Mouse (Mus musculus) brain, embryonic 14.5 days (tissue): Measurements from ENCODE around the gene Podxl. TPM values are rescaled to one million over a fixed set of nuclear protein-coding genes. Genes with fewer than 3 reads are reported as not detected.
"Not testable (repeated sequence)": the region's sequence is repeated elsewhere in the genome, so short reads cannot be mapped to it uniquely, and the experiment has no call there.

Experiments
- DNase-seq: peaks from one replicate; pipeline ENCODE4 v3.0.0-alpha.2; 2011; ENCODE audit warnings: low read depth
- CTCF ChIP-seq: fragments of 200-500 bp; IDR thresholded peaks from 2 replicates; pipeline ENCODE4 v1.5.1; 2012; ENCODE audit warnings: inconsistent platforms, mild to moderate bottlenecking, moderate library complexity, borderline replicate concordance; ENCODE audit not compliant: insufficient read depth, insufficient read length; ENCODE audit errors: extremely low read depth
- POLR2A ChIP-seq: fragments of 200-500 bp; IDR thresholded peaks from 2 replicates; pipeline ENCODE4 v1.6.1; 2012; ENCODE audit warnings: mild to moderate bottlenecking, inconsistent platforms, borderline replicate concordance; ENCODE audit not compliant: poor library complexity, insufficient read depth, insufficient read length, severe bottlenecking; ENCODE audit errors: extremely low read depth
- polyA plus RNA-seq: library from polyadenylated mRNA; depleted of rRNA; stranded (reverse); fragments of >200 nt; gene quantifications from 2 replicates; pipeline ENCODE4 v1.2.3, GENCODE M21; 2012

Gene Podxl
- polyA plus RNA-seq, 1 experiment, result 24.5 TPM

DNA sequence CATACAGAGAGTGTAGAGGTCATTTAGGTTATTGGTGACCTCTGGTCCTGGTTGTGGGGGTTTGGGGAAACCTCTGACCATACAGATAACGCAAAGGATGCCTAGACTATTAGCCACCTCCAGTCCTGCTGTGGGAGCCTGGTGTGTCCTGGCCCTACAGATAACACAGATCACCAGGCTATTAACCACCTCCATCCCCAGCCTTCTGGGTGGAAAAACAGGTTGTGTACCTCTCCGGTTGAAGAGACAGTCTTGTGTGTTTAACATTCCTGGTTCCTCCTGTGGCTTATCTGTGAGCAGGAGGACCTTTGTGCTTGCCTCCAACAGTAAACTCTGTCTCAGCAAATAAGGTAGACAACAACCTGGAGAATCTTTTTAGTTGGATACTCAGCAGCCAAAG lies 27.0 kb upstream of the Podxl start:
- DNase-seq, result no peak
- TF ChIP-seq CTCF (no peak), POLR2A (no peak)

- DNase-seq, result no peak
- no peak for TF ChIP-seq POLR2A
- TF ChIP-seq CTCF, result no peak
These were observed 25.5 kb upstream of the Podxl start for GRCm38 (mm10) chr6:31589268-31589667.

DNA sequence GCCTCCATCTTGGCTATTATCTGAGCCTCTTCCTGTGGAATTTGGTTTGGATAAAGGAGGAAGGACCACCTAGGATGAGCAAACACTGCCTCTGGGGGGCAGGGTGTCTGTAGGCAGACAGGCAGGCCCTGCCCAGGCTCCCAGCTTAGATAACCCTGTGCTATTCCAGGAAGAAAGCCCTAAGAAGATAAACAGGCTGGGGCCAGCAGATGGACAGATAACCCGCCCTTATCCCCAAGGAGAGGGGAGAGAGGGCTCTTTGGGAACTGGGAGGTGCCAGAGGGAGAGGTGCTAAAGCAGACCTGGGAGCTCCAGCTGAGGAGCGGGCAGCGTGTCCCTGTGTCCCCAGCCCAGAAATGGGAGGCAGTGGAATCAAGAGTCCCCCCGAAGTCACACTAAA lies 23.9 kb upstream of the Podxl start:
- DNase-seq, result no peak
- TF ChIP-seq CTCF (no peak), POLR2A (no peak)

- TF ChIP-seq CTCF, result no peak
- TF ChIP-seq POLR2A, result no peak
- DNase-seq, result no peak
These were observed 22.3 kb upstream of the Podxl start for GRCm38 (mm10) chr6:31586127-31586526.

DNA sequence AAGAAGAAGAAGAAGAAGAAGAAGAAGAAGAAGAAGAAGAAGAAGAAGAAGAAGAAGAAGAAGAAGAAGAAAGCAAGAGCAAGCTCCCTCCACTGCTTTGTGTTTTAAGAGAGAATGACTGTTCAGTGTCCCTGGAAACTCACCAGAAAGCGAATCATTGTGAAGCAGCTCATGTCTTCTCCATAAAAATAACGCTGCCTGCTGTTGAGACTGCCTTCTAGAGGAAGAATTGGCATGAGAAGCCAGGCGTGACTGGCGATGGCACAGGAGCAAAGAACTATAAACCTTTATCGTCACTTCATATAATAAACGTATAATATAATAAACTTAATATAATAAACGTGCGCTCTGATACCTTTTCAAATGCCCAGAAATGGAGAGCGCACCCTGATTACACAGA lies 12.4 kb upstream of the Podxl start:
- no peak for TF ChIP-seq POLR2A
- DNase-seq, result peak; percentile 13

GRCm38 (mm10) chr6:31575063-31575462 lies 11.3 kb upstream of the Podxl start:
- no peak for DNase-seq
- TF ChIP-seq POLR2A, result no peak
- TF ChIP-seq CTCF, result no peak

- TF ChIP-seq CTCF (no peak), POLR2A (no peak)
- DNase-seq, result no peak
These were observed 7.7 kb upstream of the Podxl start for GRCm38 (mm10) chr6:31571459-31571858.

DNA sequence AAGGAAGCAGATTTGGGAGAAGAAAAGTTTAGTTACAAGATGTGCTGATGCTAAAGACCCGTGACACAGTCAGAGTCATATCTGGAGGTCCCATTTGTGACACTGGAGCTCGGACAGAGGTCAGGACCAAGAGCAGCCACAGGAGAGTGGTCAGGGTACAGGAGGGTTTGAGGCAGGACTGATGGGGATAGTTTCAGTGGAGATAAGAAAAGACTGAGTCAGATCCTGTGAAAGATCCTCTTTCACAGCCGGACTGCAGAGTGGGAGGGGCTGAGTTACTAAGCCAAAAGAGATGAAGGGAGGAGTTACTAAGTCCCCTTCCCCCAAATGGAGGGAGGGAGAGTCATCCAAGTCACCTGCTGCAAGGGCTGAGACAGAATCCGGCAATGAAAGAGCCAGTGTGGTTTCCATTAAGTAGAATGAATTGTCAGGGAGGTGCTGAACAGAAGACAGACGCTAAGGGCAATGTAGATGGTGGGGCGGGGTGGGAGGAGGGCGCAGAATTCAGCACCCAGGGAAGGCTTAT lies 4.4 kb upstream of the Podxl start:
- DNase-seq, result peak; percentile 39
- no peak for TF ChIP-seq POLR2A
- TF ChIP-seq CTCF, result no peak

GRCm38 (mm10) chr6:31567200-31567599 lies 3.4 kb upstream of the Podxl start:
- DNase-seq, result no peak
- TF ChIP-seq POLR2A, result no peak
- TF ChIP-seq CTCF, result no peak

DNA sequence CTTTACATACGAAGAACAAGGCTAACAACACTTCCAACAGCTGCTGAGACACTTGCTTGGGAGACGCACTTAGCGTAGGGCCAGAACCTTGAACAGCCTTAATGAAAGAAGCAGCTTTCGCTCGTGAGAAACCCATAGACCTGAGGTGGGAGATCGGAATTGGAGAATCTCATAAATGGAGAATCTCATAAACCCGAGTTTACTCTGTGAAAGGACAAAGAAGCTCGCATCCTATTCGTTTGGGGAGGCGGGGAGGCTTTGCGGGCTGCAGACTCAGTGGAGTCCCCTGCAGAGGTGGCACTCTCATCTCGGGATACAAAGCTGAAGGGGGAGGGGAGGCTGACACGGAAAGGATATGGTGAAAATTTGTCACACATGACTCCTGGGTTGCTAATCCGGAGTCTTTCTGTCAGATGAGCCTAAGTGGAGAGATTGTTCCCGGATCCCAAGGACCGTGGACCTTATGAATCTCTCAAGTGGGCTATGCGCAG lies 1.2 kb upstream of the Podxl start:
- no peak for TF ChIP-seq CTCF
- no peak for TF ChIP-seq POLR2A
- peak; percentile 71 for DNase-seq

GRCm38 (mm10) chr6:31564182-31564531 lies 376 bp upstream of the Podxl start:
- no peak for DNase-seq
- TF ChIP-seq CTCF (no peak), POLR2A (no peak)

DNA sequence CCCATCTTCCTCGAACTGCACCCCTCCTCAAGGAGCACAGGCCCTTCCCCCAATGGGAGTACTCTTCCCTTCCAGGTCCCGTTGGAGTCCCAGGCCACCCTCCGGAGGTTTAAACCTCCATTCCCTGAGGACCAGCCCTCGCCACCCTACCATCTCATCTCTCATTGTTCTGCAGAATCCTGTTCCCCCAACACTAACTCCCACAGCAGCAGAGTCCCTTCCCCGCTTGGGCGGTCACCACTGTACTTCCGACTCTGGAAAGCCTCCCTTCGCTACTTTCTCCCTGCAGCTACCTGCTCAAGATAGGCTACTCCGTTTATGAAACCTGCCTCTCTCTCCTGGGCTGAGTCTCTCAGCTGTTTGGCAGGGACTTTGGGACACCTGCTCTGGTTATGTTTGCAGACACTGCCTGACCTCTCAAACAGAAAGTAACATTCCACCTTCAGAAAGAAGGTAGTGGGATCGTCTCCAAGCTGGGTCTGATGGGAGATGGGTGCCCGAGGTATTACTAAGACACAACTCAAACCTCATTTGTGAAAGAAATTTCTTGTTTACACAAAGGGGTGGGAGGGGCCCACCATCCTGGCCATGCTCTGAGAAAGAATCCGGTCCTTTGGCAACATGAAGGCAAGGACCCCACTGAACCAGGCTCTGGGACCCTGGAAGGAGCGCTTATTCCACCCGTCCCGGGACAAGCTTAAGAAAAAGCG lies 1.3 kb downstream of the Podxl start:
- TF ChIP-seq CTCF, result no peak
- no peak for TF ChIP-seq POLR2A
- peak; percentile 28 for DNase-seq

- DNase-seq, result not testable (repeated sequence)
These were observed 1.8 kb downstream of the Podxl start for GRCm38 (mm10) chr6:31561948-31562347.
